Mouse (Mus musculus) MEL-GATA-1-ER (cell line): Measurements from ENCODE around the gene Cda.

ENCODE experiments used
- DNase-seq: peaks from one replicate; pipeline ENCODE4 v3.0.0-alpha.2; 2012; ENCODE audit warnings: low read depth; ENCODE audit errors: extremely low read depth

Gene Cda

GRCm38 (mm10) chr4:138368498-138369260 lies 887 bp upstream of the Cda start:
- peak; percentile 74 for DNase-seq

DNA sequence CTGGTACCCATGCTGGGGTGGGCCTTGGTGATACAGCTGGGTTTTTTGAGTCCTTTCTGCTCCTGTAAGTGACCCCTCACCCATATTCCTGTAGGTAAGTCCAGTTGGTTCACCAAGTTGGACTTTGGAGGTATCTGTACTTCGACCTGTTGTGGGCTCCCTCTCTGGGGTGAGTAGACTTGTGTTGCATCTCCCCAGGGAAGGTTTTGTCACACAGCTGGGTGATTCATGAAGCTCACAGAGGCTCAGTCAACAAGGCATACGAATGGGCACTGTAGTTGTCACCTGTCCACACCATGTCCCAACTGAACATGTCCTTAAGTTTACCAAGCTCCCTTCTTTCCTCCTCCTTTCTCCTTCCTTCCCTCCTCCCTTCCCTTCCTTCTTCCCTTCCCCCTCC lies 1.2 kb downstream of the Cda start:
- DNase-seq: no peak

DNA sequence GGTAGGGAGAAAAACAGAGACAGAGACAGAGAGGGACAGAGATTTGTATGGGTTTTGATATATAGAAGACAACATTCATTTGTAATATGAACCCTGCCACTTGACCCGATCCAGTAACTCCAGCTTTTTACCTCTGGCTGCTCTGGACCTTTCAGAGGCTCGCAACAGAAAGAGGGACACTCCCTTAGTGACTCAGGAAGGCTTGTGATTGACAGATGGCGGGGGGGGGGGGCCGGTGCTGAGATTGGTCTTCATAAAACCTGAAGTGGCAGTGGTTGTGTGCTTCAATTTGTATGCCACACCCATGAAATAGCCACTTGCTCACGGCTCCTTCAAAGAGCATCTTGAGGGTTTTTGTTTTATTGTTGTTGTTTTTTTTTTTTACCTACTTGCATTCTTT lies 4.3 kb downstream of the Cda start:
- no peak for DNase-seq

- no peak for DNase-seq
Measured at GRCm38 (mm10) chr4:138362883-138363282, 4.9 kb downstream of the Cda start.

DNA sequence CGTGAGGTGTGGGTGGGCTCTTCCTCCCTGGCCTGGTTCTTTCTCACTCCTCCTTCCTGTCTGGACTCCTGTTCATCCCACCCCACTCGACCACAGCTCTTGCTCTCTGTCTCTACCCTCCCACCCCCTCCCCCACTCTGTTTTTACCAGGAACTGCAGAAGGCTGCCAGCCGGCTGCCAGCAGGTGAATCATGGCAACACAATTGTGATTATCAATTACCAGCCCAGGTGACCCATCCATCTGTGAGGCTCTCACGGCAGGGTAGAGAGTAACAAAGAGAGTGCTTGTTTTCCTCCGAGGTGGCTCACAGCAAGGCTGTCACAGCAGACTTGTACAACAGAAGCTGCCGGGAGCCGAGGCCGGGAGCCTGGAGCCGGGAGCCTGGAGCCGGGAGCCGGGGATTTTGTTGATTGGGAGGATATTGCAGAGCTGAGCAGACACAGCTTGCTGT lies 6.4 kb downstream of the Cda start:
- DNase-seq: no peak

DNA sequence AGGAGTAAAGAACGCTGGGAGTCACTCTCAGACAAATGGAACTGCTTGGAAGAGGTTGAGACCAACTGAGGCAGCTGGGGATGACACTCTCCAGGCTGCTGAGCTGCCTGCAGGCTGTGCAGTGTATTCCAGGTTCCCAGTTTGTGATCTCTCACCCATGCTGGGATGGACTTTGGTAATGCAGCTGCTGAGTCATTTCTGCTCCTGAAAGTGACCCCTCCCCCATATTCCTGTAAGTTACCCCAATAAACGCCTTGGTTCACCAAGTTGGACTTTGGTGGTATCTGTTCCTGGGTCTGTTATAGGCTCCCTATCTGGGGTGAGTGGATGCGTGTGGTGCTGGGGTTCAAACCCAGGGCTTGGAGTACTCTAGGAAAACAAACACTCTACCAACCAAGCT lies 9.6 kb downstream of the Cda start:
- DNase-seq: no peak

GRCm38 (mm10) chr4:138356551-138356950 lies 11.2 kb downstream of the Cda start:
- no peak for DNase-seq

GRCm38 (mm10) chr4:138356141-138356540 lies 11.7 kb downstream of the Cda start:
- peak; percentile 45 for DNase-seq

- DNase-seq: peak; percentile 28
Measured at GRCm38 (mm10) chr4:138355496-138355895, 12.3 kb downstream of the Cda start.

GRCm38 (mm10) chr4:138353438-138354171 lies 14.2 kb downstream of the Cda start:
- no peak for DNase-seq

- DNase-seq: no peak
Measured at GRCm38 (mm10) chr4:138352692-138353091, 15.1 kb downstream of the Cda start.

DNA sequence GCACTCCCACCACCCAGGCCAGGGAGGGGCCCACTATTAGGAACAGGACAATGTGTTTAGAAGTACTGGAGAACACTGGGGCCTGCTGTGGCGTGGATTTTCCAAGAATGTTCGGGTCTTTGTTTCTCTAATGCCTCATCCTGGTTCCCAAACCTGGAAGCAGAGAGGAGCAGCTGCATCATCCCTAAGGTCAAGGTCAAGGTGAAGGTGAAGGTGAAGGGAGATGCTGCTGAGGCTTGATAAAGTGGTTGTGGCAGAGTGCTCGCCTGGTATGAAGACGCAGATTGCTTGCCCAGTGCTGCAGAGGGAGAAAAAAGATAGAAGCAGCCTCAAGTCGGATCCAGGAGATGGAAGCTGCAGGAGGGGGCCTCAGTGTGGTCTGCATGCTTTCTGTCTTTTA lies 16.0 kb downstream of the Cda start:
- DNase-seq: no peak

DNA sequence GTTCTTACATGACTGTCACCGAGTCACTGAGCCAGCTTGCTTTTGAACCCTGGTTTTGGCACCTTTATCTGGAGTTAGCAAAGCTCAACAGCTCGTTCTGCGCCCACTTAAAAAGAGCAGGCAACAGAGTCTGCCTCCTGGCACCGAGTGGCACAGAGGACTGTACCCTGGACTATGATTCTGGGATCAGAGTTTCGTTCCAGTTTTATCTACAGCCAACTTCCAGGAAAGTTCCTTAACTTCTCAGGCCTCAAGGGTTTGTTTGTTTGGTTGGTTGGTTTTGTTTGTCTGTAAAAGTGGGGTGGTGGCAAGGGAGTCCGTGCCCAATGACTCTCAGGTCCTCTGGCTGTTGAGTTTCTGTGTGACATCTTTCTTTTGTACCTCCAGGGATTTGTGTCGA lies 19.1 kb downstream of the Cda start:
- no peak for DNase-seq

GRCm38 (mm10) chr4:138347280-138347679 lies 20.5 kb downstream of the Cda start:
- no peak for DNase-seq

- peak; percentile 60 for DNase-seq
Measured at GRCm38 (mm10) chr4:138344891-138345545, 22.8 kb downstream of the Cda start.

DNA sequence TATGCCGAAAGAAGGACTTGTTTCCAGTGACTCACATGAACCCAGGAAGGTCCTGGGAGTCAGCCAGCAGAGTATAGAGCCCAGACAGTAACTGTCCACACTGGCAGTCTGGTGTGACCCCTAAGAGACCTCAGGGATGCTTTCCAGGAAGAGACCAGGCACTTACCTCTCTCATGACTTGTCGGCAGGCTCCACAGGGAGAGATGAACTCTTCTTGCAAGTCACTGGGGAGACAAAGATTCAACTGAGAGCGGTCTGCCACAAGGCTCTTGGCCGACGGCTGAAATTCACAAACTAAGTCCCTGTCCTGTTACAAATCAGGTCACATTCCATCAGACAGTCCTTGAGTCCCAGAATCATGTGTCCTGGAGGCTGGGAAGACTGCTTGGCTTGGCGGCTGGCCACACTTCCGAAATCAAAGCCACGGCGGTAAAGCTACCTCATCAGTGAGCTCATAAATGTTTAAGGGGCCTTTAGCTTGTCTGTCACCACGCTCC lies 24.4 kb downstream of the Cda start:
- DNase-seq: no peak

DNA sequence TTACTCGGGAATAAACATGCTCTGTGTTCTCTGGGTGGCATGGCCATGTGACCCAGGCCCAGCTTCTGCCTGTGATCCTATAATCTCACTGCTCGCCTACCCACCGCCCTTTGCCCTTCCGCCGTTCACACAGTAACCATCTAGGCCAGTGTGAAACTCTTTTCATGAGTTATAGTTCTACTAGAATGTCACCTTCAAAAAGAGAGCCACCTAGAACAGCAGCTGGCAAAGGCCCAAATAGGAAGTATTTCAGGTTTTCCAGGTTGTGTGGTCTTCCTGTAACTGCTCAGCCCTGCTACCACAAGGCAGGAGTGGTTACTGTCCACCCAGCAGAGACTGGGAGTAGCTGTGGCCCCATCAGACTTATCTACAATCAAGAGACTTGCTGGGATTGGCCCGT lies 25.0 kb downstream of the Cda start:
- DNase-seq: no peak

GRCm38 (mm10) chr4:138342048-138342447 lies 25.7 kb downstream of the Cda start:
- no peak for DNase-seq

DNA sequence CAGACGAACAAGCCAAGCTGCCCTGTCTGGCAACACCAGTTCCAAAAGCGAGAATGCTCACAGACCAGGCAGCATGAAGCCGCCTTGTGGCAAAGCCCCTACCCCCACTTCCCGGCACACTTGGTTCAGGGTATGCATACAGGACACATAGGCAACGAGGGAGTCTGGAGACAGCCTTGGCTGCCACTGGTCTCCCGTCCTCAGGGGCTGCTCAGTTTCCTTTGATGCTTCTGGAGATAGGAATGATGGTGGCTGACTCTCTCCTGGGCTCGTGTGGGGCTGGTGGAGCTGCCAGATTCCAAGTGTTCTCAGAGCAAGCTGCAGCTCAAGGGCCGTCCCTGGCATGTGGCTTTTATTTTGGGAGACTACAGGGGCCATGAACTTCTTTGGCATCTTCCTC lies 26.4 kb downstream of the Cda start:
- no peak for DNase-seq

GRCm38 (mm10) chr4:138339963-138340362 lies 27.8 kb downstream of the Cda start:
- no peak for DNase-seq

DNA sequence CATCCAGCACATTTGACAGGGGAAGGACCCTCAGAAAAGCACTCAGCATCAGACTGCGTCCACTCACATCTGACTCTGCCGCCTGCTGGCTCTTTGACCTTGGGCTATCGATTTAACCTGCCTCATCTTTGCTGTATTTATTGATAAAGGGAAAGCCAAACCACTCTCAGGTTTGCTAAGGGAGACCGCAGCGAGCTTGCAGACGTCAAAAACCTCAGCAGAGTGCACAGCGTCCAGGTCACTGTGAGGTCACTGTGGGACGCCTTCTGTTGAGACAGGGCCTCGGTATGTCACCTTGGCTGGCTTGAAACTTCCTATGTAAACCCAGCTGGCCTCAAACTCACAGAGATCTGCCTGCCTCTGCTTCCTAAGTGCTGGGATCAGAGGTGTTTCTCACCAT lies 30.5 kb downstream of the Cda start:
- no peak for DNase-seq

DNA sequence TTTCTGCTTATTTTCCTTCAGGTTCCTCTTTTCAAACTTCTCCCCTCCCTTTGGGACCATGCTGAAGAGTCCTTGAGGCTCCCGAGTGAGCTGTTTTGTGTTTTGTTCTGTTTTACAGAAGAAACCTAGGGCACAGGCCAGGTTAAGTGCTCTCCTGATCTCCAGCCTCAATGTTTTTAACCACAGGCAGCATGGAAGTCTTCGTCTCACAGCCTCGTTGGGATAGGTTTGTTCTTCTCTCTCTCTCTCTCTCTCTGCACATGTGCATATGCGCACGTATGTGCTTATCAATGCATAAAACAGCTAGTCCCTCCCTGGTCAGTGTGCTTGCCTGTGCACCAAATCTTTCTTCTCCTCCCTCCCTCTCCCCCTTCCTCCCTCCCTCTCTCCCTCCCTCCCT lies 30.9 kb downstream of the Cda start:
- peak; percentile 66 for DNase-seq
